Mouse (Mus musculus) spleen, postnatal 36 days (tissue): ENCODE results near the gene Sh2d1b2.

Experiments
- DNase-seq, 2 experiments: peaks; one replicate each; pipeline ENCODE4 v3.0.0; 2022; ENCODE audit warnings: low spot score in 2 of 2, mixed read lengths in 1 of 2

Gene Sh2d1b2

GRCm38 (mm10) chr1:170277016-170277415, 44.5 kb downstream of the Sh2d1b2 start, which contains the start of gene Sh2d1b1:
Gene Sh2d1b1 (plus strand): TSS chr1:170277320.
- DNase-seq: peak; percentile 13 to 22

- peak in 1 of 2 experiments; percentile 15 for DNase-seq
Measured at GRCm38 (mm10) chr1:170282415-170283129, 50.0 kb downstream of the Sh2d1b2 start.

GRCm38 (mm10) chr1:170292239-170292951, 59.8 kb downstream of the Sh2d1b2 start:
- no peak for DNase-seq

GRCm38 (mm10) chr1:170293257-170293656, 60.7 kb downstream of the Sh2d1b2 start:
- no peak for DNase-seq

GRCm38 (mm10) chr1:170294786-170295570, 62.4 kb downstream of the Sh2d1b2 start:
- DNase-seq: no peak

- DNase-seq: no peak
Measured at GRCm38 (mm10) chr1:170299496-170299895, 66.9 kb downstream of the Sh2d1b2 start.

- no peak for DNase-seq
Measured at GRCm38 (mm10) chr1:170301686-170302085, 69.1 kb downstream of the Sh2d1b2 start.

GRCm38 (mm10) chr1:170302456-170302855, 69.9 kb downstream of the Sh2d1b2 start:
- DNase-seq: no peak

- no peak for DNase-seq
Measured at GRCm38 (mm10) chr1:170303103-170303502, 70.6 kb downstream of the Sh2d1b2 start.
